Mouse (Mus musculus) right cerebral cortex, postnatal 4 days (tissue): ENCODE data around the gene Bap1.

Experiments used
- DNase-seq: peaks from one replicate; pipeline ENCODE4 v3.0.0-alpha.2; 2022

Bap1 gene

DNA sequence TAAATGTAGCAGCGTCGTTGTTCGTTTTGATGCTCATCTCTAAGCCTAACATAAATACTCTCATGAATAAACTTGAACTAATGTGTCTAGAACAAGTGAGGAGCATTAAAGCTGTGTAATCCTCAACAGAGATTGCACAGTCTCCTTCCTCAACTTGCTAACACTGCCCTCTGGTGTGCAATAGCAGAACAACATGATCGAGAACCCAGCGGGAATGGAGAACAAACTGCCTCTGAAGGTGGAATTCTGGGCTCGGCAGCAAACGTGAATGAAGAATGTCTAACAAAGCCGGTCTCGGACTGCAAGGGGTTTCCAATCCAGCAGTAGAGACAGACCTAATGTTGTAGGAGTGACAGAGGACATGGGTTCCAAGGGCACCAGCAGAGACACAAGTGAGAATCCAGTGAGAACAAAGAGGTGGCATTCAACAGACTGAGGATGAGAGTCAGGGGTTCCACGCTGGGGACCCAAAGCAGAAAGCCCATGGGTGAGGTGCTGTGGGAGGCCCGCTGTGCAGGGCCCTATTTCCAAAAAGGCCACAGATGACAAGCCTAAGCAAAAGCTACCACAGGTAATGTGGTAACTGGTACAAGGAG is 17.2 kb upstream of the Bap1 start:
- DNase-seq = peak; percentile 85

DNA sequence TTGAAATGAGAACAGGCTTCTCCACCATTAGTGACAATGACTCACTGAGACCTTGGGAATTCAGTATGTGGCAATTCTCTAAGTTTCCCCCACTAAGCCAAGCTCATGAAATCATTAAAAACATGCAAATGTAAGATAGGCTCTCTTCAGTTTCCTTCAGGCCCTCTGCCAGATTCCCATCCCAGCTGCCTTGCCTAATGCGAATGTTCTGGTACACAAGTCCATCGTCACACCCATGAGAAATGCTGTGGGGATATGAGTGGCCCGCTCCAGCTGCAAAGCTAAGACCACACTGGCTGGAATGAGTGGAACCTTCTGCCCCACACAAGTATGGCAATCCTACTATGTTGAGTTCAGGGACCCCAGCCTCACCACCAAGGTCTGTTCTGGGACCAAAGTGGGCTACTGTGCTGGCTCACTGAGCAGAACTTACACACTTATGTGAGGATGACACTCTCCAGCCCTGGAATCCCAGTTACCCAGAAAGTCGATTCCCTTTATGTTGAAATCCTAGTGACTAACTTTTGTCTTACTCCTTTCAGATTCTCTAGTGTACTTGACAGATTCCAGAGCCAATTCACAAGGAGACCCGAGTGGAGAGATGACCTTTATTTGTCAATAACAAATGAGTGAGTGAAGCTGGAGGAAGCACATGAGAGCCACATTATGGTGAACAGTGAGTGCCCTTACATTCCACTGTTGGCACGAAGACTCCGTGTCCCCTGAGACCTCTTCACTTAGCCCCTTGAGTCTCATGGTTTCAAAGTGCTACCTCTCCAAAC is 14.0 kb upstream of the Bap1 start:
- DNase-seq = no peak

DNA sequence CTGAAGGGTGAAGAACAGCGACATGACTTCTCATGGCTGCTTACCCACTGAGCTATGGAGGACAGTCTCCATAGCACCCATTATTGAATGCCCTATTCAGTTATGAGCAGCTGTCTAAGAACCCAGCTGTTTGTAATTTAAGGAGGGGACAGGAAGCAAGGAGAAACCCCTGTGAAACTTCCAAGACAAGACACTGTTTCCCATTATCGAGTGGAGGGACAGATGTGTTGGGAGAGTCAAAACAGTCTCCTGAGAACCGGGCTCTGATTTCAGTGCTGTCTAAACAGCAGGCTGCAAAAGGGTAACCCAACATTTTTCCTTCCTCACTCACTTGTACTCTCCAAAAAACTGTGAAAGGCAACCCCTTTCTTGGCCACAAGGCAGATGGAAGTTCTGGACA is 10.7 kb upstream of the Bap1 start:
- DNase-seq = no peak

DNA sequence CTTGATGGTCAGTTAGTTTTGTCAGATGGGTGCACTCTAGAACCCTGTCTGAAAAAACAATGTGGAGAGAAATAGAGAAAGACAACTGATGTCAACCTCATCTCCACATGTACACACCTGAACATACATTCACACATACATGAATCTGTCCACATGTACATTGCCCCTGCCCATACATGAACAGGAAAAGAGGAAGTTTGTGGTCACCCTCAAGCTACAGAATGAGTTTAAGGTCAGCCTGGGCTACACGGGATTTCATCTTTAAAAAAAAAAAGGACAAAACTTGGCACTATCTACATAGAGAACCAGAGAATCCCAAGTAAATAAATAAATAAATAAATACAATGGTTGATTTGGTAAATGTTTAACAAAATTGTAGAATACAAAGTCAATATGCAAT is 6.5 kb upstream of the Bap1 start:
- DNase-seq = no peak

DNA sequence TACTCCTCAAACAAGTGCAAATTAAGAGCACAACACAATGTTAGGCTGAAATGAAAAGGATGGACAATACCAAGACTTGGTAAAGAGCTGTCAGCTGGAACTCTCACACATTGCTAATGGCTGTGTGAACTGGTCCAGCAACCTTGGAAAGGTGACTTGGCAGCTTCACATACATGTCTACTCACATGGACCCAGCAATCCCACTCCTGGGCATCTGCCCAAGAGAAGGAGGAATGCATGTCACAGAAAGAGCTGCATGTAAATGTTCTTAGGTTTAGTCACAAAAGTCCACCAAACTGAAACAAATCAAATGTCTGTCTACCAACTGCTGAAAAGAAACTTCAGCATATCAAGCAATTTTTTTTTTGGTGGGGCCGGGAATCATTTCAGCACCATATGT is 5.3 kb upstream of the Bap1 start:
- DNase-seq = no peak

DNA sequence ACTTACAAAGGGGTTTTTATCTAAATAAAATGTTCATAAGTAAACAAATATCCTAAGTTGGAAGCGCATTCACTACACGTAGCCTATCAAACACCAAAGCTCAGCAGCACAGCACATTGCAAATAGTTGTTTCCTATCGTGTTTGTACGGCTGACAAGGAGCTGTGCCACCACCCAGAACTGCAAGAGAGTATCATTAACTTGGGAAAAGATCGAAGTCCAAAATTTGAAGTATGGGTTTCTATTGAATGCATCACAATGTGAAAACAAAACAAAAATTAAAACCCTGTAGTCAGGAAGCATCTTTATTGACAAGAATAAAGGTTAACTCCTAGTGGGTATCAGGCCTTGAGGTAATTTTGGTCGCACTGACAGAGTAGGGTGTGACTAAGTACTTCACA is 2.9 kb upstream of the Bap1 start:
- DNase-seq = no peak

DNA sequence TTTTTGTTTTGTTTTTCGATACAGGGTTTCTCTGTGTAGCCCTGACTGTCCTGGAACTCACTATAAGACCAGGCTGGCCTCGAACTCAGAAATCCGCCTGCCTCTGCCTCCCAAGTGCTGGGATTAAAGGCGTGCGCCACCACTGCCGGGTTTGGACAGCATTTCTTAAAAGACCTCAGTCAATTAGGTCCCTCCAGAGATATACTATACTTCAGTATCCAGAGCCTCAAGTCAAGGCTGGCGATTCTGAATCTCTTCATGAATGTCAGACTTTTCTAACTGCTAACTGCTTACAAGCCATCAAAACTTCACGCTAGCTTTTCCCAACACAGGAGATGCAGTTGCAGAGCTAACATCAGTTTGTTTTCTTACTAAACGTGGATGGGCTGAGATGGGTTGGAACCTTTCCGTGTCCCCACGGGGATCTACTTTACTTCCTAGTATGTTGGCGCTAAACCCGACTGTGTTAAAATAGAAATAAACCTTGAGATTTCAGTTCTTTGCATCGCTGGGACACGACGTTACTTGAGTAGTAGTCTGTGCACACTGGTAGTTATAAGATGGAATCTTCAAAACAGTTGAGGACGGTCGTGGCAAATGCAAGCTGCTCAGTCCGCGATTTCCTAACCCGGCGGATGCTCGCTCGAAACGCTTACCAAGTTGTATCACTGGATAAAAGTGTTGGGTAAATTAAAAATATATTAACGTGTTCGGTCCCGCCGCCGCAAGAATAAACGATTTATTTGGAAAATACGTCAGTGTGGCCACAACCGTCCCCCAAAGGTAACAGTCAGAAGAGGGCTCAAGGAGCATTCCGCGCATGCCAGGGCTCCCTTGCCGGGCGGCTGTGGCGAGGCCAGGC is 797 bp upstream of the Bap1 start:
- no peak for DNase-seq

DNA sequence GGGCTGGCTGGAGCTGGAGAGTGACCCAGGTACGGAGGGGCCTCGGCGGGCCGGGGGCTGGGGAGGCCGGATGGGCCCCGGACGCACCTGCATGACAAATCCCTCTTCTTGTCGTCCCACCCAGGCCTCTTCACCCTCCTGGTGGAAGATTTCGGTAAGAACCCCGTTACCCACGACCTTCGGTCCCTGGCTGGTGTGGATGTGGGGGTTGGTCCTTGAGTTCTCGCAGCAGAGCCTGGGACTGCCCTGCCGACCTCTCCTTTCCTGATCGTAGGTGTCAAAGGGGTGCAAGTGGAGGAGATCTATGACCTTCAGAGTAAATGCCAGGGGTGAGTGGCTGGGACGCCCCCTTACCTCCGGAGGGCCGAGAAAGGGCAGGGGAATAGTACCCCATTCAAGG is 376 bp downstream of the Bap1 start:
- no peak for DNase-seq

DNA sequence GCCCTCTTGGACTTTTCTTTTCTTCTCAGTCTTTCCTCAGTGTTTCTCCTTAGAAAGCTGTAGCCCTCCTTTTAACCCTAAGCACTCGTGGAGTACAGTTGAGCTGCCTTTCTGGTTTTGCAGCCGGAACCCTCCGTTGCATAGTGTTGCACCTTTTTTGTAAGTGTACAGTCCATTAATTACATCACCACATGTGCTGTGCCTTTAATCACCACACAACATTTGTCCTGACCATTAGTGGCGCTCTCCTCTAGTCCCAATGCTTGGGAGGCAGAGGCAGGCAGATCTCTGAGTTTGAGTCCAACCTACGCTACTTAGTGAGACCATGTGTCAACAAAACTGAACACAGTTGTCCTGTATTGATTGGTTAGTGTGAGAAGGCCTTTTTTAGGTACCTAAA is 841 bp downstream of the Bap1 start:
- no peak for DNase-seq

DNA sequence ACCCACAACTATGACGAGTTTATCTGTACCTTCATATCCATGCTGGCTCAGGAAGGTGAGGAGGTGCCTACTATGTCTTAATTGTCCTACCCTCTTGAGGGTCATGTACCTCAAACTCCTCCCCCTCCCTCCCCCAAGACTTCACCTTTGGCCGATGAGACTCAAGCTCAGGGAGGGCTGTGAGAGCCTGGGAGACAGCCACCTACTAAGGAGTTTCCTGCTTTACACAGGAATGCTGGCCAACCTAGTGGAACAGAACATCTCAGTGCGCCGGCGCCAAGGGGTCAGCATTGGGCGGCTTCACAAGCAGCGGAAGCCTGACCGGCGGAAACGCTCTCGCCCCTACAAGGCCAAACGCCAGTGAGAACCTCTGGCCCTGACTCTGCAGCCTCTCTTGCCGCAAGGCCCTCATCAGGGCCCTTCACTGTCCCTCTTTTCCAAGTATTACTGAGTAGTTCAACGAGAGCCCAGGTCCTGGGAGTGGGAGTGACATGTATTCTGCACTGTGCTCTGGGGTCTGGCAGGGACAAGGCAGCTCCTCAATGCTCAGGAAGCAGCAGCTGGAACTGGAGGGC is 7.3 kb downstream of the Bap1 start:
- no peak for DNase-seq

DNA sequence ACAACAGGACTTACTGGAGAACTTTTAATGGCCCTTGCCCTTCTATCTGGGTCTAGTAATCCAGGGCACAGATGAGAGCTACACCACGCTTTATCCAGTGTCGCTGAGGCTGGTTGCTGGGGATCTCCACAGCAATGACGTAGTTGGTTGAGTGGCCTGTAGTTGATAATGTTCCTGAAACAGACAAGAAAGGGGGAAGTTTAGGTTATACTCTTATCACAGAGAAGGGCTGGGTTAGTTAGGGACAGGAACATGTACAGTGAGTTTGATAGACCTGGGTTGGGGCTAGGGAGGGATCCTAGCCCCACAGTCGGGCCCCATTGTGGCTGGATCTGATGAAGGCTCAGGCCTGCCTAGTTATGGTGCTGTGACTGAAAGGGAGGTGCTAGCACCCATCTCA is 9.1 kb downstream of the Bap1 start:
- DNase-seq = no peak

DNA sequence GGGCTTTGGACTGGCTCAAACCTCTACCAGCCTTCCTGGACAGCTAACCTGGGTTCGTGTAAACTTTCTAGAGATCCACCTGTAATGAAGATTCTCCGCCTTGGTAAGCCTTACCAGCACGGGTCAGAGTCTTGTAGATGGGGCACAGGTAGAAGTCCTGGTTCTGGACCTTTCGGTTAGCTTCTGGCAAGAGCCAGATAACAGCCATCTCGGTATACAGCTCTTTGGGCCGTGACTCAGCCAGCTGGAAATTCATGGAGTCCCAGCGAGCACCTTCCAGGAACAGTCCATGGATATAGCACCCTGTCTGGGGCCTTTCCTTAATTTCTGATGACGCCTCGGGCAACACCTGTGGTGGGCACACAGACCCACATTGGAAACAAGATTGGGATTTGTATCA is 9.7 kb downstream of the Bap1 start:
- DNase-seq = no peak

DNA sequence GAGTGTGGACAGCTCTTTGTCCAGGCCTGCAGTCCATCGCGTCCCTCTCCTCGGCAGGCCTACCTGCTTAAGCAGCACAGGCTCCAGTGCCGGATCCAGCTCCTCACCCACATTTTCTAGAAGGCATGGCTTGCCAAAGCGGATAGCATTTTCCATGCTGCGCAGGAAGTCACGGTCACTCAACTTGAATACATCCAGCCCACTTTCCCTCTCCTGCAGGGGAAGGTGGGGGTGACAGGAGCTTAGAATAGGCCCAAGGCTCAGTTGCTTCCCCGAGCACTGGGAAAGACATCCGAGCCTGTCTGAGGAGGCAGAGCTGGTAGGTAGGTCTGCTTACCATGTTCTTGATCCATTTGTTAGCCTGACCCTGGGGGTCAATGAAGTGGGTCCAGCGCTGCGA is 16.4 kb downstream of the Bap1 start:
- no peak for DNase-seq

DNA sequence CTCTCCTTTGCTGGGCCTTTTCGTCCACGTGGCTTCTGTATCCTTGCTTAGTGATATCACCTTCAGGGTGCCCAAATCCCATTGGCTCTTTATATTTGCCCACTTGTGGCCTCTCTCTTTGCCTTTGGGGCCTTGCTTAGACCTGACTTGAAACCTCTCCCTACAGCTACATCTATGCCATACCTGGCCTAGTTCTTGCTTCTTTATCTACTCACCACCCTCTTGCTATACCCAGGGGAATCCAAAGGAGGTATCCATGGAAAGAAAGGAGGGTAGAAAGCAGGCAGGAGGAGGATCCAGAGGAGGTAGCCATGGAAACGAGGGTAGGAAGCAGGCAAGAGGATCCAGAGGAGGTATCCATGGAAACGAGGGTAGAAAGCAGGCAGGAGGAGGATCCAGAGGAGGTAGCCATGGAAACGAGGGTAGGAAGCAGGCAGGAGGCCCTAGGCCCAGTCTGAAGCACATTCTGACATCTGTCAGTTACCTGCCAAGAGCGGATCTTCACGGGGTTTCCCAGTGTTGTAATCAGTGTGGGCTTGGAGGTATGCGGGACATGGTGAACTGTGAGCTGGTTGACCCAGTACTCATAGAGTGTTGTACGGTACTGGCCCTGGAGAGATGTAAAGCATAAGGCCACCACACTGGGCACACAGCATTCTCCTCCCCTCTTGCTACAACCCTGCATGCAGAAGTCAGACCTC is 17.2 kb downstream of the Bap1 start:
- no peak for DNase-seq

DNA sequence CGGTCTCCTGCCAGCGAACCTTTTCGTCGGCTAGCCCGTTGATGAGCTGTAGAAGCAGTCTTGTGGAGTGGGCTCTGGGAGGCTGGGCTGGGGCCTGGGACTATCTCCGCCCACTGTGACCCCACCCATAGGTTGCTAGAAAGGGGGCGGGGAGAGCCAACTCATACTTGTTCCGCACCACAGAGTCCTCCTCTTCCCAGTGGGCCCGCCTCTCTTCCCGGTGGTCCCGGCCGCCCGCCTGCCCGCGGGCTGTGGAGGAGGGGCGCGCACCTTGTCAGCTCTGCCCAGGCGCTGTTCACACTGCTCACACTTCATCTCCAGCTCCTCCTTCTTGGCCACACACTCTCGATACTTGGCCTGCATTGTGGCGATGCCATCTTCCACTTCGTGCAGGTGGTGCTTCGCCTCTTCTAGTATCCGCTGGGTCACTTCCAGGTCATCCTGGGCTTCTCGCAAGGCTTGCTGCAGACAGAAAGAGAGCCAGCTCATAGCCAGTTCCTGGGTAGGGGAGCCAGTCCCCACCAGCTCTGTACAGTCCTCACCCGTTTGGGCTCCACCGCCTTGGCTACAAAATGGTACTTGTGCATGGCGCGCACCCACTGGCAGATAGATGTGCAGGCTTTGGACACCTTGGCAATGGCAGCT is 18.3 kb downstream of the Bap1 start:
- DNase-seq = peak; percentile 44

DNA sequence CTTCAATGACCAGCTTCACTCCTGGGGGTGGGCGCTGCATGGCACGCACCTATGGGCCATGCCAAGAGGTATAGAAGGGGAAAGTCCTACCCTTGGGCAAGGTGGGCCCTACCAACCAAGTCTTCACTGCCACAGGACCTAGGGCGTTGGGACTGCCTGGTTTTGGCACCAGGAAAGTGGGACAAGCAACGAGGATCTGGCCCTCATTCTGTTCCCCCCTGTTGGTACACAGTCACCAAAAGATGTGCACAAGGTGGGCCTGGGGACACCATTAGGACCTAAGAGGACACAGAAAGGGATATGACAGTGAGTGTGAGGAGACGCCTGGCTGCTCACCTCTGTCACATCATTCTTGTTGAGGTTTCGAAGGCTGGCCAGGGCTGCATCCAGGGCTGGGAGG is 19.9 kb downstream of the Bap1 start:
- no peak for DNase-seq

DNA sequence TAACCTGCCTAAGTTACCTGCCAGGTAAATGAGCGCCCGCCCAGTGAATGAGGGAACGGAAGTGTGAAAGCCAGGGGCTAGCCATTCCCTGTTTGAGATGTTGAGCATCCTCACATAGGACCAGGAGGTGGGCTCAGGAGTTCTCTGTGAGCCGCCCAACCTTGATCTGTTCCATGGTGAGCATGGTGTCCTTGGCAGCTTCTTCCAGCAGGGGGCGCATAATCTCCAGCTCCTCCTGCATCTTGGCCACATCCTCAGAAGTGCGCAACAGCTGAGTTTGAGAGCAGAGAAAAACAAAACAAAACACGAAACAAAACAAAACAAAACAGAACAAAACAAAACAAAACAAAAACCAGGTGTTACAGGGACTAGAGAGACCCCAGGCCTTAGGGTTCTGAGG is 20.9 kb downstream of the Bap1 start:
- DNase-seq = peak; percentile 87

DNA sequence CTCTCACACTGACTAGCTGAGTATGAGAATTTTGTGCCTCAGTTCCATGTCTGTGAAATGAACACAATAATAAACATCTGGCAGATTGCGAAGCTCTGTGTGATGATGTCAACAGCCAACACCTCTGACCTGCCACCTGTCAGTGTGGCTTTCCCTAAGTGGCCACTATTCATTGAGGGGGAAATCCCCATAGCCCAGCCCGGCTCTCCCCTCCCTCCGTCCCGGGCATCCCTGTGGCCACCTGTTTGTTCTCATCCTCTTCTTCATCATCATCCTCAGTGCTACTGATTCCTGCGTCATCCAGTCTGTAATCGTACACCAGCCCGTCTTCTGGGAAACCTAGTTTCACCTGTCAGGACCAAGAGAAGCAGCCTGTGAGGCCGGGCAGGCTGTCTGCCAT is 34.5 kb downstream of the Bap1 start:
- no peak for DNase-seq
